Comparison of ENCODE assay signal across 26 mouse cellular contexts in the genomic region with DNA sequence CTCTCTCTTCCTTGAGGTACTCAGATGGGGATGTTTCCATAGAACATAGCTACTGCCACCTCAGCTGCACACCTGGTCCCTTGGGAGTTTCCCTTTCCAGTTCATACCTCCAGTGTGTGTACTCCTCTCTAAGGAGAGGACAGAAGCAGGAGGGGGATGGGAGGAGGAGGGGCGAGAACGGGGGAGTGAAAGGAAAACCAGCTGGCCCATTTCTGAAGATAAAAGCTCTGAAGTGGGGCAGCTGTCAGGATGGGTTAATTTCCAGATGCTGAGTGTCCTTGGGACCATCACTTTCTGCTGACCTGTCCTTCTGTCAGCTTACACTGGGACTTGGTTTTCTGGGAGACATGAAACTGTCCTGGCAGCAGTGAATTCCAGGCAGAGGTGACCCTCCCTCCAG.
DNase-seq lines count a peak whose midpoint lies in the region; ATAC-seq and TF ChIP-seq lines count a peak whose summit lies in the region.
"Had no signal": no experiment of that assay in that cellular context is flagged by ENCODE, and none has a peak within 500 bp of the region (broad histone marks: within the 10 kb centered on the region; RNA-seq: fewer than 3 reads in every experiment).

No protein-coding gene starts in this region.

- DNase-seq in heart, adult 11 months: peak; percentile 31
- no peak for DNase-seq in heart, adult 2 months
- peak; percentile 18 for DNase-seq in kidney, postnatal 0 days (ENCODE audit: low spot score)
- no peak for DNase-seq in kidney, postnatal 25 days
- peak; percentile 9 for DNase-seq in brain, embryonic 14.5 days (ENCODE audit: low read depth)
- DNase-seq in retina, postnatal 1 day: peak; percentile 66
- DNase-seq in adipocyte (ENCODE audit: low spot score): no peak
- DNase-seq: adrenal gland, adult 2 months; adrenal gland, postnatal 14 days; B cell, adult 2 months; cerebellum, adult 11-12 months; cerebellum, adult 8-10 months; cerebellum, postnatal 10 days; cerebellum, postnatal 36 days; embryo, embryonic 11 days; forebrain, postnatal 0 days; gastrocnemius, postnatal 25 days had no signal

- no peak overlapping the region for H3K27ac ChIP-seq in heart, adult 2 months
- H3K27ac ChIP-seq in kidney, postnatal 0 days: no peak overlapping the region
- H3K27ac ChIP-seq: embryonic facial prominence, embryonic 10.5 days; embryonic facial prominence, embryonic 13.5 days; forebrain, embryonic 12.5 days; hindbrain, embryonic 12.5 days; hindbrain, embryonic 15.5 days had no signal

- H3K4me3 ChIP-seq in heart, adult 2 months: no peak overlapping the region
- no peak overlapping the region for H3K4me3 ChIP-seq in kidney, postnatal 0 days (replicated peaks; ENCODE audit: low read depth, low read length)
- H3K4me3 ChIP-seq: embryonic facial prominence, embryonic 10.5 days; embryonic facial prominence, embryonic 13.5 days; erythroblast, embryonic 14.5 days; forebrain, embryonic 12.5 days; hindbrain, embryonic 12.5 days; hindbrain, embryonic 15.5 days had no signal

- H3K27me3 ChIP-seq in heart, adult 2 months (ENCODE audit: control insufficient read depth, insufficient read depth, low read length): no peaks in the 10 kb centered on the region
- no peaks in the 10 kb centered on the region for H3K27me3 ChIP-seq in kidney, postnatal 0 days (ENCODE audit: insufficient read depth, low read length)
- H3K27me3 ChIP-seq: embryonic facial prominence, embryonic 13.5 days; forebrain, embryonic 12.5 days; hindbrain, embryonic 12.5 days; hindbrain, embryonic 15.5 days had no signal

- H3K9me3 ChIP-seq in kidney, postnatal 0 days (replicated peaks; ENCODE audit: low read length): no peaks in the 10 kb centered on the region
- H3K9me3 ChIP-seq: embryonic facial prominence, embryonic 10.5 days; embryonic facial prominence, embryonic 13.5 days; forebrain, embryonic 12.5 days; G1E; hindbrain, embryonic 12.5 days; hindbrain, embryonic 15.5 days had no signal

- H3K4me1 ChIP-seq in heart, adult 2 months (ENCODE audit: control insufficient read depth, insufficient read depth, low read length): no peaks in the 10 kb centered on the region
- no peaks in the 10 kb centered on the region for H3K4me1 ChIP-seq in kidney, postnatal 0 days (replicated peaks; ENCODE audit: insufficient read depth, low read length)
- H3K4me1 ChIP-seq: embryonic facial prominence, embryonic 13.5 days had no signal

- no peak for TF ChIP-seq POLR2A in heart, adult 2 months (IDR thresholded peaks at IDR 0.05; ENCODE audit: insufficient read depth, low read depth, low read length)
- no peak for TF ChIP-seq POLR2A in brain, embryonic 14.5 days (IDR thresholded peaks at IDR 0.05; ENCODE audit: borderline replicate concordance, extremely low read depth, insufficient read depth, insufficient read length, poor library complexity, severe bottlenecking)

- no peak for TF ChIP-seq CTCF in heart, adult 2 months (IDR thresholded peaks at IDR 0.05)
- no peak for TF ChIP-seq CTCF in kidney, postnatal 0 days (IDR thresholded peaks at IDR 0.05; ENCODE audit: low read depth)
- TF ChIP-seq CTCF in brain, embryonic 14.5 days (IDR thresholded peaks at IDR 0.05; ENCODE audit: borderline replicate concordance, extremely low read depth, insufficient read depth, insufficient read length): no peak

- H3K4me2 ChIP-seq in kidney, postnatal 0 days (ENCODE audit: low read length): no peak overlapping the region
- H3K4me2 ChIP-seq: embryonic facial prominence, embryonic 13.5 days; forebrain, embryonic 12.5 days; heart, embryonic 11.5 days; hindbrain, embryonic 12.5 days; hindbrain, embryonic 15.5 days had no signal

- intact Hi-C loops in heart, adult 2 months (cut with DNase I): no loop called here

- no peak overlapping the region for H3K9ac ChIP-seq in heart, adult 2 months (ENCODE audit: low read depth, low read length)
- H3K9ac ChIP-seq in kidney, postnatal 0 days (ENCODE audit: low read depth, low read length): no peak overlapping the region
- H3K9ac ChIP-seq: embryonic facial prominence, embryonic 13.5 days; forebrain, embryonic 12.5 days; forebrain, postnatal 0 days; hindbrain, embryonic 12.5 days; hindbrain, embryonic 15.5 days had no signal

- H3K36me3 ChIP-seq in heart, adult 2 months (ENCODE audit: control insufficient read depth, insufficient read depth, low read length): no peaks in the 10 kb centered on the region
- no peaks in the 10 kb centered on the region for H3K36me3 ChIP-seq in kidney, postnatal 0 days (ENCODE audit: insufficient read depth, low read length)
- H3K36me3 ChIP-seq: embryonic facial prominence, embryonic 10.5 days; embryonic facial prominence, embryonic 13.5 days; forebrain, embryonic 12.5 days; G1E; hindbrain, embryonic 15.5 days had no signal

- H3K79me2 ChIP-seq in heart, adult 2 months (replicated peaks; ENCODE audit: control insufficient read depth, insufficient read depth, low read length): no peaks in the 10 kb centered on the region

- 21% methylated on average over 2 of the region's 2 CpGs for WGBS in heart, adult 2 months
- WGBS in kidney, postnatal 0 days: 20% methylated on average over 2 of the region's 2 CpGs

- no peak for ATAC-seq in kidney, postnatal 0 days (replicated peaks; ENCODE audit: low FRiP score, low read depth)
- ATAC-seq: forebrain, postnatal 0 days; Patski had no signal

- TF ChIP-seq EP300 in heart, adult 2 months (IDR thresholded peaks at IDR 0.05; ENCODE audit: insufficient read depth, low read depth, low read length): no peak

Comparison
In these comparisons a context has a peak if more than half of its experiments do, and no peak if none do; other contexts are left out.
1. DNase-seq: peak in heart, adult 11 months (single experiment), kidney, postnatal 0 days (single experiment), brain, embryonic 14.5 days (single experiment) and retina, postnatal 1 day (single experiment); none in heart, adult 2 months (0 of 2), kidney, postnatal 25 days (0 of 2) and adipocyte (single experiment).